ENCODE assay signal across 20 mouse cellular contexts in the genomic region with DNA sequence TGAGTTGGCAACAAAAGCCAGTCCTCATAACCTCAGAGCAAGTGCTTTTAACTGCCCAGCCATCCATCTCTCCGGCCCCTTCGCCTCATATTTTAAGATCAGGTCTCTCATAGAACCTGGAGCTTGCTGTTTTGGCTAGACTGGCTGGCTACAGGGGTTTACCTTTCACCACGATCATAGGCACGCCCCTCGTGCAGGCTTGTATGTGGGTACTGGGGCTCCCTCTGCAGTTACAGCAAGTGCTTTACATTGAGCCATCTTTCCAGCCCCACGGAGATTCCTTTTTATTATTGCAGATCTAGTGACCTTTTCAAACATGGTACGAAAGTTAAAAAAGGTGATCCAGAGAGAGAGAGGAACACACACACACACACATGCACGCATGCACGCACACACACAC. TPM values are rescaled to one million over a fixed set of nuclear protein-coding genes. Genes with fewer than 3 reads are reported as not detected.
DNase-seq lines count a peak whose midpoint lies in the region; ATAC-seq and TF ChIP-seq lines count a peak whose summit lies in the region.
"Had no signal": no experiment of that assay in that cellular context is flagged by ENCODE, and none has a peak within 500 bp of the region (broad histone marks: within the 10 kb centered on the region; RNA-seq: fewer than 3 reads in every experiment).

No protein-coding gene starts in this region.

- TF ChIP-seq EP300 in CH12.LX (IDR thresholded peaks at IDR 0.05; ENCODE audit: low read length), result no peak

- no peak for ATAC-seq in heart, embryonic 11.5 days (replicated peaks; ENCODE audit: insufficient number of reproducible peaks, low FRiP score, low TSS enrichment)
- ATAC-seq: forebrain, embryonic 14.5 days had no signal

- peaks cover 39% of the 10 kb centered on the region for H3K4me1 ChIP-seq in heart, embryonic 10.5 days
- peaks cover 14% of the 10 kb centered on the region for H3K4me1 ChIP-seq in heart, embryonic 11.5 days (ENCODE audit: control insufficient read depth, insufficient read depth, low read length)
- peaks cover 4 to 5% of the 10 kb centered on the region in 2 experiments; a peak in 2 of 4 replicates for H3K4me1 ChIP-seq in CH12.LX (ENCODE audit: control insufficient read depth in 1 of 2, insufficient read depth in 2 of 2)
- no peaks in the 10 kb centered on the region for H3K4me1 ChIP-seq in cortical plate, adult 2 months (ENCODE audit: control insufficient read depth, insufficient read depth, low read length)

- no peaks in the 10 kb centered on the region for H3K36me3 ChIP-seq in heart, embryonic 10.5 days
- H3K36me3 ChIP-seq in heart, embryonic 11.5 days (ENCODE audit: control insufficient read depth, insufficient read depth, low read length), result no peaks in the 10 kb centered on the region
- no peaks in the 10 kb centered on the region for H3K36me3 ChIP-seq in CH12.LX (replicated peaks in 1 of 2; ENCODE audit: control insufficient read depth in 1 of 2, insufficient read depth in 1 of 2, low read length in 1 of 2)
- H3K36me3 ChIP-seq: limb, embryonic 12.5 days; midbrain, embryonic 12.5 days had no signal

- peak; percentile 25 for TF ChIP-seq CTCF in layer of hippocampus, adult 2 months (conservative IDR thresholded peaks at IDR 0.05)
- TF ChIP-seq CTCF in CH12.LX (conservative IDR thresholded peaks at IDR 0.05 in 1 of 2, IDR thresholded peaks at IDR 0.05 in 1 of 2; ENCODE audit: low read depth in 2 of 2, low read length in 2 of 2), result peak in 1 of 2 experiments; percentile 48; a peak in 2 of 4 replicates
- 0 out of 2 replicates have a peak, but pooled peaks have one; percentile 25 for TF ChIP-seq CTCF in cortical plate, adult 2 months (IDR thresholded peaks at IDR 0.05; ENCODE audit: extremely low read depth, insufficient read depth, low read length)

- TF ChIP-seq RAD21 in CH12.LX (IDR thresholded peaks at IDR 0.05; ENCODE audit: low read depth, low read length), result peak; percentile 26

- TF ChIP-seq POLR2A in CH12.LX (IDR thresholded peaks at IDR 0.05; ENCODE audit: low read depth, low read length), result no peak
- TF ChIP-seq POLR2A in cortical plate, adult 2 months (IDR thresholded peaks at IDR 0.05; ENCODE audit: extremely low read depth, insufficient read depth, low read length), result no peak

- H3K27me3 ChIP-seq in heart, embryonic 10.5 days (ENCODE audit: insufficient read depth, poor library complexity, severe bottlenecking), result no peaks in the 10 kb centered on the region
- no peaks in the 10 kb centered on the region for H3K27me3 ChIP-seq in heart, embryonic 11.5 days (ENCODE audit: control insufficient read depth, insufficient read depth, low read length)
- peaks cover 4% of the 10 kb centered on the region for H3K27me3 ChIP-seq in CH12.LX (replicated peaks)
- H3K27me3 ChIP-seq: limb, embryonic 12.5 days had no signal

- in situ Hi-C loops in CH12.LX (cut with MboI; ENCODE audit: low pct_ligation_motif_present, low pct_unique_long_range_greater_than_20kb, low sequenced_read_pairs), result no loop called here

- WGBS in heart, embryonic 10.5 days, result 62% methylated on average over 9 of the region's 9 CpGs
- 56% methylated on average over 9 of the region's 9 CpGs for WGBS in heart, embryonic 11.5 days (ENCODE audit: insufficient replicate concordance)

- no peak overlapping the region for H3K9ac ChIP-seq in heart, embryonic 11.5 days (ENCODE audit: low read depth, low read length)
- H3K9ac ChIP-seq in CH12.LX (ENCODE audit: insufficient read depth, low read depth), result no peak overlapping the region
- H3K9ac ChIP-seq: limb, embryonic 12.5 days; liver, embryonic 14.5 days; midbrain, embryonic 12.5 days had no signal

- no peaks in the 10 kb centered on the region for H3K79me2 ChIP-seq in CH12.LX (replicated peaks; ENCODE audit: control insufficient read depth, extremely low read depth, insufficient read depth, poor library complexity, severe bottlenecking)

- no peak for DNase-seq in heart, embryonic 10.5 days (ENCODE audit: low spot score)
- DNase-seq in layer of hippocampus, adult 2 months (ENCODE audit: low spot score in 2 of 2), result no peak
- DNase-seq in layer of hippocampus, postnatal 25 days (ENCODE audit: extremely low spot score in 1 of 2, low spot score in 1 of 2), result no peak
- DNase-seq in CH12.LX (ENCODE audit: extremely low read depth), result no peak
- no peak for DNase-seq in right cerebral cortex, postnatal 14 days
- DNase-seq: cerebellum, adult 9-10 months; kidney, adult 9 months; thymus, postnatal 4 days had no signal

- H3K9me3 ChIP-seq in heart, embryonic 10.5 days, result no peaks in the 10 kb centered on the region
- H3K9me3 ChIP-seq in heart, embryonic 11.5 days (replicated peaks; ENCODE audit: control insufficient read depth, low read length), result no peaks in the 10 kb centered on the region
- H3K9me3 ChIP-seq in CH12.LX (replicated peaks; ENCODE audit: low read length), result no peaks in the 10 kb centered on the region
- H3K9me3 ChIP-seq: limb, embryonic 12.5 days; midbrain, embryonic 12.5 days had no signal

- H3K4me3 ChIP-seq in heart, embryonic 10.5 days, result no peak overlapping the region
- no peak overlapping the region for H3K4me3 ChIP-seq in heart, embryonic 11.5 days (ENCODE audit: low read depth, low read length)
- H3K4me3 ChIP-seq in layer of hippocampus, adult 2 months, result no peak overlapping the region
- H3K4me3 ChIP-seq in CH12.LX (replicated peaks in 1 of 3; ENCODE audit: low read depth in 2 of 3, low read length in 2 of 3, poor library complexity in 1 of 3), result no peak overlapping the region
- H3K4me3 ChIP-seq in cortical plate, adult 2 months (ENCODE audit: insufficient read depth, low read length), result no peak overlapping the region
- H3K4me3 ChIP-seq: limb, embryonic 12.5 days; midbrain, embryonic 12.5 days had no signal

- no peak overlapping the region for H3K4me2 ChIP-seq in heart, embryonic 11.5 days
- no peak overlapping the region for H3K4me2 ChIP-seq in CH12.LX (ENCODE audit: insufficient read depth, low read depth, poor library complexity, severe bottlenecking)
- H3K4me2 ChIP-seq: limb, embryonic 12.5 days; midbrain, embryonic 12.5 days had no signal

- H3K27ac ChIP-seq in heart, embryonic 10.5 days, result peak overlapping the region; percentile 47; the same call in 1 of the 2 replicates
- no peak overlapping the region for H3K27ac ChIP-seq in heart, embryonic 11.5 days (ENCODE audit: low read depth, low read length)
- H3K27ac ChIP-seq in layer of hippocampus, adult 2 months, result no peak overlapping the region
- no peak overlapping the region for H3K27ac ChIP-seq in CH12.LX (ENCODE audit: insufficient read depth, low read depth)
- no peak overlapping the region for H3K27ac ChIP-seq in cortical plate, adult 2 months (ENCODE audit: insufficient read depth, low read length)
- H3K27ac ChIP-seq: limb, embryonic 12.5 days; liver, embryonic 14.5 days; macrophage; midbrain, embryonic 12.5 days had no signal

- dilution Hi-C loops in CH12.LX (cut with MboI; ENCODE audit: extremely low pct_ligation_motif_present, extremely low pct_unique_long_range_greater_than_20kb, low sequenced_read_pairs), result no loop called here

TF ChIP-seq in CH12.LX, 34 proteins besides CTCF, POLR2A, EP300 and RAD21:
- TF ChIP-seq IRF4 (IDR thresholded peaks at IDR 0.05; ENCODE audit: low read depth, low read length) (no peak), CHD2 (IDR thresholded peaks at IDR 0.05; ENCODE audit: low read length) (no peak), BHLHE40 (IDR thresholded peaks at IDR 0.05; ENCODE audit: low read depth, low read length) (no peak), HCFC1 (IDR thresholded peaks at IDR 0.05; ENCODE audit: low read depth, low read length) (no peak), SMC3 (IDR thresholded peaks at IDR 0.05; ENCODE audit: low read depth, low read length) (peak; percentile 49)

RNA-seq across cellular contexts. Expression of gene Fam243, which starts 13.4 kb away (rescaled TPM):
- polyA plus RNA-seq in heart, embryonic 10.5 days (2016; fragmentation: Nextera tagmentation; extraction: Ambion mirVana), result 0.10 TPM in 1 of 2 replicates, not detected in the other
- polyA plus RNA-seq in heart, embryonic 11.5 days (2014; fragmentation: Nextera tagmentation; extraction: Ambion mirVana), result not detected in 2 replicates
- total RNA-seq in layer of hippocampus, adult 2 months (2021), result not detected
- total RNA-seq in layer of hippocampus, postnatal 25 days (2021), result not detected
- not detected in 2 replicates for total RNA-seq in CH12.LX (2012; rRNA removed)
- not detected in 2 replicates for total RNA-seq in CH12.LX (2014; rRNA removed)
- polyA plus RNA-seq in CH12.LX (2012; ENCODE audit: insufficient read length, low read depth), result not detected in 2 replicates
- polyA plus RNA-seq in cortical plate, adult 2 months (2012; rRNA removed), result not detected in 2 replicates
- total RNA-seq: hematopoietic stem cell, adult 5-6 weeks had no signal
- polyA plus RNA-seq: heart, embryonic 14.5 days; limb, embryonic 12.5 days; macrophage; midbrain, embryonic 12.5 days; small intestine, adult 2 months had no signal

RNA-seq across cellular contexts. Expression of gene Kcne1, which starts 24.7 kb away (rescaled TPM):
- polyA plus RNA-seq in heart, embryonic 10.5 days (2016; fragmentation: Nextera tagmentation; extraction: Ambion mirVana), result 21.3 and 54.9 TPM in 2 replicates
- 64.5 TPM in 2 replicates for polyA plus RNA-seq in heart, embryonic 11.5 days (2014; fragmentation: Nextera tagmentation; extraction: Ambion mirVana)
- total RNA-seq in layer of hippocampus, adult 2 months (2021), result not detected
- total RNA-seq in layer of hippocampus, postnatal 25 days (2021), result not detected
- total RNA-seq in CH12.LX (2012; rRNA removed) (not detected in 2 replicates), CH12.LX (2014; rRNA removed) (0.48 TPM in 1 of 2 replicates, not detected in the other)
- polyA plus RNA-seq in CH12.LX (2012; ENCODE audit: insufficient read length, low read depth), result 0.26 TPM in 1 of 2 replicates, not detected in the other
- polyA plus RNA-seq in cortical plate, adult 2 months (2012; rRNA removed), result not detected in 2 replicates
- total RNA-seq: hematopoietic stem cell, adult 5-6 weeks had no signal
- polyA plus RNA-seq: limb, embryonic 12.5 days; liver, embryonic 14.5 days; macrophage; midbrain, embryonic 12.5 days; small intestine, adult 2 months had no signal

RNA-seq across cellular contexts. Expression of gene Smim11, which starts 33.5 kb away (rescaled TPM):
- 114 and 117 TPM in 2 replicates for polyA plus RNA-seq in heart, embryonic 10.5 days (2016; fragmentation: Nextera tagmentation; extraction: Ambion mirVana)
- polyA plus RNA-seq in heart, embryonic 11.5 days (2014; fragmentation: Nextera tagmentation; extraction: Ambion mirVana), result 117 and 119 TPM in 2 replicates
- 10 to 100 TPM; 19.2 to 20.4 TPM for total RNA-seq in layer of hippocampus, adult 2 months (2021)
- 10 to 100 TPM; 19.3 to 21.4 TPM for total RNA-seq in layer of hippocampus, postnatal 25 days (2021)
- total RNA-seq in CH12.LX (2012; rRNA removed) (85.8 and 121 TPM in 2 replicates), CH12.LX (2014; rRNA removed) (93.0 and 97.4 TPM in 2 replicates)
- 125 and 127 TPM in 2 replicates for polyA plus RNA-seq in CH12.LX (2012; ENCODE audit: insufficient read length, low read depth)
- 26.7 and 30.2 TPM in 2 replicates for polyA plus RNA-seq in cortical plate, adult 2 months (2012; rRNA removed)

RNA-seq across cellular contexts. Expression of gene Kcne2, which starts 42.4 kb away (rescaled TPM):
- polyA plus RNA-seq in heart, embryonic 10.5 days (2016; fragmentation: Nextera tagmentation; extraction: Ambion mirVana), result 0.95 and 2.0 TPM in 2 replicates
- polyA plus RNA-seq in heart, embryonic 11.5 days (2014; fragmentation: Nextera tagmentation; extraction: Ambion mirVana), result 1.8 and 1.9 TPM in 2 replicates
- total RNA-seq in layer of hippocampus, adult 2 months (2021), result under 1 TPM in 1 of 2 experiments, not detected in 1; 0.82 TPM
- total RNA-seq in layer of hippocampus, postnatal 25 days (2021), result under 1 TPM; 0.38 to 0.42 TPM
- not detected in 2 replicates for total RNA-seq in CH12.LX (2012; rRNA removed)
- total RNA-seq in CH12.LX (2014; rRNA removed), result not detected in 2 replicates
- not detected in 2 replicates for polyA plus RNA-seq in CH12.LX (2012; ENCODE audit: insufficient read length, low read depth)
- 0.33 and 0.38 TPM in 2 replicates for polyA plus RNA-seq in cortical plate, adult 2 months (2012; rRNA removed)
- total RNA-seq: adrenal gland, postnatal 4 days; hematopoietic stem cell, adult 5-6 weeks had no signal
- polyA plus RNA-seq: gonadal fat pad, adult 2 months; liver, embryonic 14.5 days; macrophage; small intestine, adult 2 months had no signal

Comparison
In these comparisons a context has a peak if more than half of its experiments do, and no peak if none do; other contexts are left out.
1. RNA of gene Kcne1, which starts 24.7 kb away (polyA plus RNA-seq): 64.5 TPM in heart, embryonic 11.5 days and 21.3 to 54.9 TPM in heart, embryonic 10.5 days; 0.26 TPM in CH12.LX and not detected in cortical plate, adult 2 months; every median in the first group is over 10 times any median in the second.